Comparison of ENCODE assay signal across 1 mouse cellular context in the genomic region with DNA sequence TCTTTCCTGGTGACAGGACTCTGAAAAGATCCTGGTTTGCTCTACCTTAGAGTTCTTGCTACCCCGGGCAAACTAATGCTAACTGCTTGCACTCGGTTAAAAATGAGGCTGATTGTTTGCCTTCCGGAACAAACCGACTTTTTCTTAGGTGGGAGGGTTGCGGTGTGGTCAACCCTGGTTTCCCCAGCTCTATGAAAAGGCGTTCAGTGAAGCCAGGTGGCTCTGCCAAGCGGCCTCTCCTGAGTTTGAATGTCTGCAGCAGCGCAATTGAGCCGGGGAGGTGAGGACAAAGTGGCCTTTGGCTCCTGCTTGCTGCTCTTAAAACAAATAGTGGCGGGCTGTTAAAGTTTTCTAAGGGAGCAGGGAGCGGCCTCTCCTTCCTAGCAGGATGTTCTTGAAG.
TF ChIP-seq lines count a peak whose summit lies in the region.

No protein-coding gene starts in this region.

TF ChIP-seq in CH12.LX, 34 proteins besides CTCF, POLR2A, EP300 and RAD21 (continued from another document):
- TF ChIP-seq NELFE (IDR thresholded peaks at IDR 0.05; ENCODE audit: low read depth, low read length) (peak; percentile 32), JUND (conservative IDR thresholded peaks at IDR 0.05; ENCODE audit: low read depth, low read length) (no peak; the same call in 1 of the 2 replicates), PAX5 (IDR thresholded peaks at IDR 0.05; ENCODE audit: low read length) (no peak), MEF2A (IDR thresholded peaks at IDR 0.05; ENCODE audit: borderline replicate concordance, low read depth, low read length) (peak; percentile 50; the same call in 1 of the 2 replicates), USF1 (IDR thresholded peaks at IDR 0.05; ENCODE audit: low read depth, low read length) (no peak), IRF4 (IDR thresholded peaks at IDR 0.05; ENCODE audit: low read depth, low read length) (no peak), JUN (IDR thresholded peaks at IDR 0.05; ENCODE audit: insufficient read depth, low read depth, low read length) (0 out of 2 replicates have a peak, but pooled peaks have one; percentile 2), MAFK (IDR thresholded peaks at IDR 0.05; ENCODE audit: insufficient replicate concordance, low read length) (no peak), NRF1 (IDR thresholded peaks at IDR 0.05; ENCODE audit: low read depth, low read length) (0 out of 2 replicates have a peak, but pooled peaks have one; percentile 7), ELF1 (IDR thresholded peaks at IDR 0.05; ENCODE audit: low read depth, low read length) (no peak), KAT2A (IDR thresholded peaks at IDR 0.05; ENCODE audit: insufficient replicate concordance, low read length) (no peak), TCF12 (IDR thresholded peaks at IDR 0.05; ENCODE audit: low read depth, low read length) (peak; percentile 89), ZNF384 (IDR thresholded peaks at IDR 0.05; ENCODE audit: low read depth, low read length) (peak; percentile 31; the same call in 1 of the 2 replicates), E2F4 (IDR thresholded peaks at IDR 0.05; ENCODE audit: insufficient replicate concordance, low read depth, low read length) (no peak; the same call in 1 of the 2 replicates), RCOR1 (conservative IDR thresholded peaks at IDR 0.05; ENCODE audit: low read depth, low read length) (no peak), MAZ (IDR thresholded peaks at IDR 0.05; ENCODE audit: low read depth, low read length) (peak; percentile 42; the same call in 1 of the 2 replicates), MAX (IDR thresholded peaks at IDR 0.05; ENCODE audit: low read length) (peak; percentile 76), HCFC1 (IDR thresholded peaks at IDR 0.05; ENCODE audit: low read depth, low read length) (no peak; the same call in 1 of the 2 replicates), MXI1 (IDR thresholded peaks at IDR 0.05; ENCODE audit: low read depth, low read length) (0 out of 2 replicates have a peak, but pooled peaks have one; percentile 33), BHLHE40 (IDR thresholded peaks at IDR 0.05; ENCODE audit: low read depth, low read length) (peak; percentile 53), CHD1 (IDR thresholded peaks at IDR 0.05; ENCODE audit: low read depth, low read length) (no peak), MYC (IDR thresholded peaks at IDR 0.05; ENCODE audit: low read depth, low read length) (no peak; the same call in 1 of the 2 replicates), SIN3A (IDR thresholded peaks at IDR 0.05; ENCODE audit: low read length) (peak; percentile 64), TBP (conservative IDR thresholded peaks at IDR 0.05; ENCODE audit: low read depth, low read length) (peak; percentile 71; the same call in 1 of the 2 replicates), POLR2AphosphoS2 (IDR thresholded peaks at IDR 0.05; ENCODE audit: low read depth, low read length) (no peak; the same call in 1 of the 2 replicates), ZC3H11A (IDR thresholded peaks at IDR 0.05; ENCODE audit: low read depth, low read length) (no peak), ZMIZ1 (IDR thresholded peaks at IDR 0.05; ENCODE audit: low read depth, low read length) (no peak), UBTF (IDR thresholded peaks at IDR 0.05; ENCODE audit: low read depth, low read length) (peak; percentile 70; the same call in 1 of the 2 replicates)
TF ChIP-seq in CH12.LX: peak in this region for 14.
